Mouse (Mus musculus) NIH3T3 (cell line): Measurements from ENCODE around the gene Rap1gap.
A peak's percentile ranks its signal among the peaks of the same experiment; 100 is the strongest.

ENCODE experiments used
- DNase-seq: peaks from one replicate; pipeline ENCODE4 v3.0.0-alpha.2; 2012; ENCODE audit warnings: low read depth

Rap1gap gene

GRCm38 (mm10) chr4:137664433-137664979 is at the start of gene Rap1gap:
Rap1gap (plus strand) TSS chr4:137664726.
- no peak for DNase-seq

- DNase-seq, result no peak
Observed at GRCm38 (mm10) chr4:137622847-137623246, 41.7 kb upstream of the Rap1gap start.

- DNase-seq, result no peak
Observed at GRCm38 (mm10) chr4:137627476-137628235, 36.9 kb upstream of the Rap1gap start.

GRCm38 (mm10) chr4:137628400-137628799 is 36.1 kb upstream of the Rap1gap start:
- no peak for DNase-seq

- DNase-seq, result peak; percentile 48
Observed at GRCm38 (mm10) chr4:137629354-137629753, 35.2 kb upstream of the Rap1gap start.

- no peak for DNase-seq
Observed at GRCm38 (mm10) chr4:137630153-137630552, 34.4 kb upstream of the Rap1gap start.

- DNase-seq, result no peak
Observed at GRCm38 (mm10) chr4:137631596-137631995, 32.9 kb upstream of the Rap1gap start.

GRCm38 (mm10) chr4:137633394-137633793 is 31.1 kb upstream of the Rap1gap start:
- no peak for DNase-seq

GRCm38 (mm10) chr4:137636597-137636996 is 27.9 kb upstream of the Rap1gap start:
- DNase-seq, result peak; percentile 11

GRCm38 (mm10) chr4:137641556-137641955 is 23.0 kb upstream of the Rap1gap start:
- DNase-seq, result peak; percentile 85

- DNase-seq, result no peak
Observed at GRCm38 (mm10) chr4:137642101-137642500, 22.4 kb upstream of the Rap1gap start.

GRCm38 (mm10) chr4:137643459-137643858 is 21.1 kb upstream of the Rap1gap start:
- DNase-seq, result peak; percentile 40

GRCm38 (mm10) chr4:137646262-137646661 is 18.3 kb upstream of the Rap1gap start:
- no peak for DNase-seq

GRCm38 (mm10) chr4:137647648-137648047 is 16.9 kb upstream of the Rap1gap start:
- peak; percentile 72 for DNase-seq

- DNase-seq, result no peak
Observed at GRCm38 (mm10) chr4:137648230-137648629, 16.3 kb upstream of the Rap1gap start.

- no peak for DNase-seq
Observed at GRCm38 (mm10) chr4:137650912-137651311, 13.6 kb upstream of the Rap1gap start.

- DNase-seq, result no peak
Observed at GRCm38 (mm10) chr4:137652835-137653346, 11.6 kb upstream of the Rap1gap start.

GRCm38 (mm10) chr4:137655241-137656031 is 9.1 kb upstream of the Rap1gap start:
- DNase-seq, result no peak

GRCm38 (mm10) chr4:137657674-137658073 is 6.9 kb upstream of the Rap1gap start:
- DNase-seq, result no peak

GRCm38 (mm10) chr4:137659541-137659940 is 5.0 kb upstream of the Rap1gap start:
- no peak for DNase-seq

GRCm38 (mm10) chr4:137660364-137661077 is 4.0 kb upstream of the Rap1gap start:
- no peak for DNase-seq

- DNase-seq, result no peak
Observed at GRCm38 (mm10) chr4:137661078-137661450, 3.5 kb upstream of the Rap1gap start.
